Mouse (Mus musculus): Measurements from ENCODE around the gene Kif3b. TPM values are rescaled to one million over a fixed set of nuclear protein-coding genes. Genes with fewer than 3 reads are reported as not detected.
"Not testable (repeated sequence)": the region's sequence is repeated elsewhere in the genome, so short reads cannot be mapped to it uniquely, and the experiment has no call there.

The Kif3b gene
- total and polyA plus RNA-seq, 2 experiments from 2014 or later = 3.1 to 6.5 TPM

GRCm38 (mm10) chr2:153259864-153260674 lies 31.1 kb upstream of the Kif3b start:
- no peak for DNase-seq (ENCODE audit: low spot score)
- Histone ChIP-seq H3K36me3 (replicated peaks; ENCODE audit: control insufficient read depth, insufficient read depth, low read length) (peaks cover 33% of the 10 kb centered on the region), H3K27me3 (ENCODE audit: control insufficient read depth, insufficient read depth, low read length) (no peaks in the 10 kb centered on the region), H3K4me1 (ENCODE audit: control insufficient read depth, insufficient read depth) (no peaks in the 10 kb centered on the region), H3K4me2 (ENCODE audit: low read depth, low read length) (no peak overlapping the region), H3K9ac (replicated peaks; ENCODE audit: low read depth, low read length) (no peak overlapping the region), H3K27ac (ENCODE audit: low read depth) (no peak overlapping the region; the same call in 1 of the 2 replicates), H3K4me3 (ENCODE audit: low read depth, low read length) (no peak overlapping the region), H3K9me3 (replicated peaks; ENCODE audit: control insufficient read depth, low read length) (no peaks in the 10 kb centered on the region)
- TF ChIP-seq CTCF (IDR thresholded peaks at IDR 0.05; ENCODE audit: low read depth) = no peak
- no peak for TF ChIP-seq EP300 (IDR thresholded peaks at IDR 0.05; ENCODE audit: low read depth)
- no peak for ATAC-seq (ENCODE audit: insufficient read depth, low read depth)
- WGBS = 47% methylated on average over 3 of the region's 3 CpGs

GRCm38 (mm10) chr2:153263053-153263452 lies 28.2 kb upstream of the Kif3b start:
- peaks cover 57% of the 10 kb centered on the region for H3K36me3 ChIP-seq (replicated peaks; ENCODE audit: control insufficient read depth, insufficient read depth, low read length)

GRCm38 (mm10) chr2:153267331-153267730 lies 23.9 kb upstream of the Kif3b start:
- 78% methylated on average over 2 of the region's 2 CpGs for WGBS
- H3K9ac ChIP-seq (replicated peaks; ENCODE audit: low read depth, low read length) = no peak overlapping the region
- H3K36me3 ChIP-seq (replicated peaks; ENCODE audit: control insufficient read depth, insufficient read depth, low read length) = peaks cover 42% of the 10 kb centered on the region
- TF ChIP-seq CTCF (IDR thresholded peaks at IDR 0.05; ENCODE audit: low read depth) (no peak), EP300 (IDR thresholded peaks at IDR 0.05; ENCODE audit: low read depth) (no peak)
- no peak for ATAC-seq (ENCODE audit: insufficient read depth, low read depth)
- no peak overlapping the region for H3K4me3 ChIP-seq (ENCODE audit: low read depth, low read length)
- no peak overlapping the region for H3K27ac ChIP-seq (ENCODE audit: low read depth)
- no peaks in the 10 kb centered on the region for H3K9me3 ChIP-seq (replicated peaks; ENCODE audit: control insufficient read depth, low read length)
- no peaks in the 10 kb centered on the region for H3K27me3 ChIP-seq (ENCODE audit: control insufficient read depth, insufficient read depth, low read length)
- DNase-seq (ENCODE audit: low spot score) = no peak
- no peaks in the 10 kb centered on the region for H3K4me1 ChIP-seq (ENCODE audit: control insufficient read depth, insufficient read depth)
- H3K4me2 ChIP-seq (ENCODE audit: low read depth, low read length) = no peak overlapping the region

More at GRCm38 (mm10) chr2:153263053-153263452, 28.2 kb upstream of the Kif3b start:
- H3K9ac ChIP-seq (replicated peaks; ENCODE audit: low read depth, low read length) = no peak overlapping the region
- WGBS = 86% methylated on average over 7 of the region's 7 CpGs
- TF ChIP-seq CTCF (IDR thresholded peaks at IDR 0.05; ENCODE audit: low read depth) (no peak), EP300 (IDR thresholded peaks at IDR 0.05; ENCODE audit: low read depth) (no peak)
- H3K4me3 ChIP-seq (ENCODE audit: low read depth, low read length) = no peak overlapping the region
- H3K4me1 ChIP-seq (ENCODE audit: control insufficient read depth, insufficient read depth) = no peaks in the 10 kb centered on the region
- no peaks in the 10 kb centered on the region for H3K9me3 ChIP-seq (replicated peaks; ENCODE audit: control insufficient read depth, low read length)
- no peak for ATAC-seq (ENCODE audit: insufficient read depth, low read depth)
- no peaks in the 10 kb centered on the region for H3K27me3 ChIP-seq (ENCODE audit: control insufficient read depth, insufficient read depth, low read length)
- no peak overlapping the region for H3K27ac ChIP-seq (ENCODE audit: low read depth)
- DNase-seq (ENCODE audit: low spot score) = no peak
- H3K4me2 ChIP-seq (ENCODE audit: low read depth, low read length) = no peak overlapping the region

DNA sequence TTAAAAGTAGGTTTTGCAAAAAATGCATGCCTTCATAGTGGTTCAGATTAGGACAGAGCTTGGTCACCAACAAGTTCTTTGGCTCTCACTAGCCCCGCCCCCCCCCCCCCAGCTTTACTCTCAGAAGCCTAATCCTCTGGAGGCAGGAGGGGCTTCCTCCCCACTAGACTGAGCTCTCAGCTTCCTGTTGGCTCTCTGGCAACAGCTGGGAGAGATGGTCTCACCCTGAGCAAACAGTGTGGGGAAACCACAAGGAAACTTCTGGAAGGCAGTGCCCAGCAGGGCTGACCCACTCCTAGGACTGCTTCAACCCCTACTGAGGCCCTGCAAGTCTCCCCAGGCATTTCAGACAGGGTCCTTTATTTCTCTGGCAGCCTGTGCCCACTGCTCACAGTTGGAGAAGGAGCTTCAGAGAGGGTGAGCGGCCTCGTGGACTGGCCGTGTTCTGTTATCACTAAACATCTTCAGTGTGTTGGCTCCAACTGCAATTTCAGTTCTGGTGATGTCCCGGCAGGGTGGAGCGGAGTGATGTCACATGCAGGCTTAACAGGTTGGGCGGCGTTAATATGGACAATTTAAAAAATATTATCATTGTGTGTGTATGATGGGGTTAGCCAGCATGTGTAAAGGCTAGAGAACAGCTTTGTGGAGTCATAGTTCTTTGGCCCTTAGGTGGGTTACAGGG lies 20.8 kb upstream of the Kif3b start:
- not testable (repeated sequence) for ATAC-seq (ENCODE audit: insufficient read depth, low read depth); H3K4me1 ChIP-seq (ENCODE audit: control insufficient read depth, insufficient read depth); H3K9me3 ChIP-seq (replicated peaks; ENCODE audit: control insufficient read depth, low read length); DNase-seq (ENCODE audit: low spot score); H3K9ac ChIP-seq (replicated peaks; ENCODE audit: low read depth, low read length); H3K27ac ChIP-seq (ENCODE audit: low read depth); H3K4me2 ChIP-seq (ENCODE audit: low read depth, low read length); H3K27me3 ChIP-seq (ENCODE audit: control insufficient read depth, insufficient read depth, low read length); H3K4me3 ChIP-seq (ENCODE audit: low read depth, low read length)
- WGBS = 56% methylated on average over 8 of the region's 8 CpGs
- H3K36me3 ChIP-seq (replicated peaks; ENCODE audit: control insufficient read depth, insufficient read depth, low read length) = peaks cover 20% of the 10 kb centered on the region

DNA sequence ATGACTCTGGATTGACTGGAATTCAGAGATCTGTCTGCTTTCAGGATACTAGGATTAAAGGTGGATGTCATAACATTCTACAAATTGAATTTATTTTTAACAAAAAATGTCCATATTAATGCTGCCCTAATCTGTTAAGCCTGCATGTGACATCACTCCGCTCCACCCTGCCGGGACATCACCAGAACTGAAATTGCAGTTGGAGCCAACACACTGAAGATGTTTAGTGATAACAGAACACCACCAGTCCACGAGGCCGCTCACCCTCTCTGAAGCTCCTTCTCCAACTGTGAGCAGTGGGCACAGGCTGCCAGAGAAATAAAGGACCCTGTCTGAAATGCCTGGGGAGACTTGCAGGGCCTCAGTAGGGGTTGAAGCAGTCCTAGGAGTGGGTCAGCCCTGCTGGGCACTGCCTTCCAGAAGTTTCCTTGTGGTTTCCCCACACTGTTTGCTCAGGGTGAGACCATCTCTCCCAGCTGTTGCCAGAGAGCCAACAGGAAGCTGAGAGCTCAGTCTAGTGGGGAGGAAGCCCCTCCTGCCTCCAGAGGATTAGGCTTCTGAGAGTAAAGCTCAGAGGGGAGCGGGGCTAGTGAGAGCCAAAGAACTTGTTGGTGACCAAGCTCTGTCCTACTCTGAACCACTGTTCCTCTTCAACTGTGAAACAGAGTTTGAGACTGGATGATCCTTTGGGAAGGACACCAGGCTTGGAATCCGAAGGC lies 16.9 kb upstream of the Kif3b start:
- H3K27ac ChIP-seq (ENCODE audit: low read depth); H3K27me3 ChIP-seq (ENCODE audit: control insufficient read depth, insufficient read depth, low read length); H3K4me3 ChIP-seq (ENCODE audit: low read depth, low read length); H3K9me3 ChIP-seq (replicated peaks; ENCODE audit: control insufficient read depth, low read length); ATAC-seq (ENCODE audit: insufficient read depth, low read depth); H3K4me1 ChIP-seq (ENCODE audit: control insufficient read depth, insufficient read depth); H3K36me3 ChIP-seq (replicated peaks; ENCODE audit: control insufficient read depth, insufficient read depth, low read length); H3K9ac ChIP-seq (replicated peaks; ENCODE audit: low read depth, low read length); H3K4me2 ChIP-seq (ENCODE audit: low read depth, low read length); DNase-seq (ENCODE audit: low spot score): not testable (repeated sequence)
- 67% methylated on average over 6 of the region's 6 CpGs for WGBS
